Mouse (Mus musculus): Measurements from ENCODE around the gene Leo1.

DNA sequence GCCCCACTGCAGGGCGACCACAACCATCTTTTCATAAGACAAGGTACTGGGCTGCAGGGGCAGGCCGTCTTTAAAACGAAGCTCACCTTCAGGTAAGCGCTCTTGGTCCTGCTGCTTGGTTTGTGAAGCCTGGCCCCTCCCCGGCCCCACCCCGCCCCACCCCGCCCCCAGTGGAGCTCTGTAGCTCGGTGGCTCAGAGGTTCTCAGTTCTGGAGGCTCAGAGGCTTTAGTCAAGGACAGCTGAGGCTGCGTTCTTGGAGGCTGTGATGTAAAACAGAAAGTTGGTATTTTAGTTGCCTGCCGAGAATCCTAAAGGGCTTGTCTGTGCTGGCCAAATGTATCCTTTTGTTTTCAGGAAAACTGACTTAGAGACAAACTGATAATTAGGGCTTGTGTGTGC lies 14.4 kb downstream of the Leo1 start:
- no peak for TF ChIP-seq POLR2A (IDR thresholded peaks at IDR 0.05; ENCODE audit: borderline replicate concordance, low read depth, low read length)
- no peak for TF ChIP-seq CTCF (IDR thresholded peaks at IDR 0.05; ENCODE audit: low read depth, low read length)

All from bone marrow macrophage, adult 2 months (primary cell).